Mouse (Mus musculus) lung, postnatal 0 days (tissue): ENCODE measurements around the gene Dusp13.

Experiments
- CTCF ChIP-seq: IDR thresholded peaks from 2 replicates; pipeline ENCODE4 v1.5.1; 2016; ENCODE audit warnings: antibody characterized with exemption, mild to moderate bottlenecking
- EP300 ChIP-seq: IDR thresholded peaks from 2 replicates; pipeline ENCODE4 v1.6.1; 2016; ENCODE audit warnings: antibody characterized with exemption, mild to moderate bottlenecking, control low read depth

- TF ChIP-seq CTCF (no peak), EP300 (no peak)
These were observed 5.8 kb downstream of the Dusp13 start for GRCm38 (mm10) chr14:21745149-21745548.
